Mouse (Mus musculus) erythroblast, embryonic 14.5 days (primary cell): ENCODE data around the gene Ahnak. TPM values are rescaled to one million over a fixed set of nuclear protein-coding genes. Genes with fewer than 3 reads are reported as not detected.

Experiments used
- H3K27me3 ChIP-seq: 2 replicates; pipeline ENCODE4 v1.6.1; 2012; ENCODE audit warnings: inconsistent platforms; ENCODE audit not compliant: control insufficient read depth
- H3K36me3 ChIP-seq: 2 replicates; pipeline ENCODE4 v1.6.1; 2012; ENCODE audit warnings: mild to moderate bottlenecking, inconsistent platforms; ENCODE audit not compliant: control insufficient read depth
- H3K4me1 ChIP-seq: 2 replicates; pipeline ENCODE4 v1.6.1; 2012; ENCODE audit warnings: inconsistent platforms; ENCODE audit not compliant: control insufficient read depth
- H3K4me3 ChIP-seq: replicated peaks from 2 replicates; pipeline ENCODE3; 2012; ENCODE audit warnings: moderate library complexity, mild to moderate bottlenecking, inconsistent platforms
- H3K9me3 ChIP-seq: 2 replicates; pipeline ENCODE4 v1.6.1; 2012; ENCODE audit warnings: low read length, inconsistent platforms, mixed read lengths; ENCODE audit not compliant: control insufficient read depth
- GATA1 ChIP-seq: IDR thresholded peaks from 2 replicates; pipeline ENCODE4 v1.6.1; 2012; ENCODE audit warnings: low read length, inconsistent platforms, mixed read lengths
- TAL1 ChIP-seq: IDR thresholded peaks from 3 replicates; pipeline ENCODE4 v1.6.1; 2012; ENCODE audit warnings: low read length, inconsistent platforms, mixed read lengths
- polyA plus RNA-seq: library from polyadenylated mRNA; stranded (reverse); fragments of >175 nt; gene quantifications from 2 replicates; pipeline ENCODE4 v1.2.3, GENCODE M21; 2012

Ahnak gene
- polyA plus RNA-seq, 1 experiment, result 0.01 TPM

- Histone ChIP-seq H3K36me3 (peaks cover 2% of the 10 kb centered on the region; the same call in 1 of the 2 replicates), H3K4me3 (no peak overlapping the region), H3K4me1 (peaks cover 41% of the 10 kb centered on the region), H3K9me3 (no peaks in the 10 kb centered on the region), H3K27me3 (no peaks in the 10 kb centered on the region)
- TF ChIP-seq GATA1 (no peak), TAL1 (no peak)
Measured at GRCm38 (mm10) chr19:9055153-9055552, 66.1 kb downstream of the Ahnak start.

GRCm38 (mm10) chr19:9055703-9056355 is 66.7 kb downstream of the Ahnak start:
- H3K36me3 ChIP-seq, result peaks cover 2% of the 10 kb centered on the region; the same call in 1 of the 2 replicates
- TF ChIP-seq TAL1, result no peak
- no peak for TF ChIP-seq GATA1
- H3K9me3 ChIP-seq, result no peaks in the 10 kb centered on the region
- H3K27me3 ChIP-seq, result no peaks in the 10 kb centered on the region
- H3K4me3 ChIP-seq, result no peak overlapping the region
- H3K4me1 ChIP-seq, result peaks cover 35% of the 10 kb centered on the region

- Histone ChIP-seq H3K4me3 (no peak overlapping the region), H3K36me3 (no peaks in the 10 kb centered on the region), H3K4me1 (peaks cover 20% of the 10 kb centered on the region), H3K9me3 (no peaks in the 10 kb centered on the region), H3K27me3 (no peaks in the 10 kb centered on the region)
- TF ChIP-seq TAL1 (no peak), GATA1 (no peak)
Measured at GRCm38 (mm10) chr19:9057679-9058078, 68.6 kb downstream of the Ahnak start.

- Histone ChIP-seq H3K36me3 (no peaks in the 10 kb centered on the region), H3K4me3 (no peak overlapping the region), H3K9me3 (no peaks in the 10 kb centered on the region), H3K27me3 (no peaks in the 10 kb centered on the region), H3K4me1 (peaks cover 13% of the 10 kb centered on the region)
- TF ChIP-seq TAL1 (no peak), GATA1 (no peak)
Measured at GRCm38 (mm10) chr19:9058331-9058884, 69.3 kb downstream of the Ahnak start.

GRCm38 (mm10) chr19:9058944-9059343 is 69.9 kb downstream of the Ahnak start:
- Histone ChIP-seq H3K4me3 (no peak overlapping the region), H3K9me3 (no peaks in the 10 kb centered on the region), H3K27me3 (no peaks in the 10 kb centered on the region), H3K4me1 (peaks cover 11% of the 10 kb centered on the region), H3K36me3 (no peaks in the 10 kb centered on the region)
- TF ChIP-seq TAL1, result no peak
- TF ChIP-seq GATA1, result no peak

- Histone ChIP-seq H3K27me3 (no peaks in the 10 kb centered on the region), H3K4me1 (peaks cover 11% of the 10 kb centered on the region), H3K4me3 (no peak overlapping the region), H3K9me3 (no peaks in the 10 kb centered on the region), H3K36me3 (no peaks in the 10 kb centered on the region)
- TF ChIP-seq GATA1, result no peak
- TF ChIP-seq TAL1, result no peak
Measured at GRCm38 (mm10) chr19:9059391-9059790, 70.3 kb downstream of the Ahnak start.

GRCm38 (mm10) chr19:9060103-9060502 is 71.0 kb downstream of the Ahnak start:
- Histone ChIP-seq H3K27me3 (no peaks in the 10 kb centered on the region), H3K36me3 (no peaks in the 10 kb centered on the region), H3K4me1 (peaks cover 11% of the 10 kb centered on the region), H3K9me3 (no peaks in the 10 kb centered on the region), H3K4me3 (no peak overlapping the region)
- no peak for TF ChIP-seq GATA1
- no peak for TF ChIP-seq TAL1

GRCm38 (mm10) chr19:9061221-9061893 is 72.3 kb downstream of the Ahnak start:
- TF ChIP-seq TAL1 (no peak), GATA1 (no peak)
- no peaks in the 10 kb centered on the region for H3K36me3 ChIP-seq
- H3K4me1 ChIP-seq, result peaks cover 13% of the 10 kb centered on the region
- H3K4me3 ChIP-seq, result no peak overlapping the region
- H3K9me3 ChIP-seq, result no peaks in the 10 kb centered on the region
- H3K27me3 ChIP-seq, result no peaks in the 10 kb centered on the region

- Histone ChIP-seq H3K36me3 (no peaks in the 10 kb centered on the region), H3K4me1 (peaks cover 11% of the 10 kb centered on the region), H3K27me3 (no peaks in the 10 kb centered on the region), H3K9me3 (no peaks in the 10 kb centered on the region), H3K4me3 (no peak overlapping the region)
- TF ChIP-seq TAL1 (no peak), GATA1 (no peak)
Measured at GRCm38 (mm10) chr19:9062822-9063221, 73.7 kb downstream of the Ahnak start.
